Mouse (Mus musculus) kidney, embryonic 15.5 days (tissue): ENCODE measurements around the gene Agr2. TPM values are rescaled to one million over a fixed set of nuclear protein-coding genes. Genes with fewer than 3 reads are reported as not detected.
A peak's percentile ranks its signal among the peaks of the same experiment; 100 is the strongest.

ENCODE experiments used
- ATAC-seq: fragments of 200-750 bp; cut with Nextera tagmentation; replicated peaks from 2 replicates; pipeline ENCODE4 v1.8.0; 2017; ENCODE audit warnings: moderate TSS enrichment; ENCODE audit not compliant: low FRiP score
- H3K27ac ChIP-seq: fragments of 300-500 bp; sonication (generic); 2 replicates; pipeline ENCODE4 v1.5.1; 2015; ENCODE audit warnings: mild to moderate bottlenecking, inconsistent platforms
- H3K27me3 ChIP-seq: fragments of 300-500 bp; sonication (generic); 2 replicates; pipeline ENCODE4 v1.6.1; 2015; ENCODE audit warnings: inconsistent platforms
- H3K36me3 ChIP-seq: fragments of 300-500 bp; sonication (generic); 2 replicates; pipeline ENCODE4 v1.6.1; 2015; ENCODE audit warnings: inconsistent platforms
- H3K4me1 ChIP-seq: fragments of 300-500 bp; sonication (generic); 2 replicates; pipeline ENCODE4 v1.6.1; 2015; ENCODE audit warnings: inconsistent platforms
- H3K4me2 ChIP-seq: fragments of 300-500 bp; sonication (generic); 2 replicates; pipeline ENCODE4 v1.6.1; 2015; ENCODE audit warnings: moderate library complexity, mild to moderate bottlenecking, inconsistent platforms
- H3K4me3 ChIP-seq: fragments of 300-500 bp; sonication (generic); replicated peaks from 2 replicates; pipeline ENCODE4 v1.5.1; 2015; ENCODE audit warnings: mild to moderate bottlenecking, inconsistent platforms
- H3K9ac ChIP-seq: fragments of 300-500 bp; sonication (generic); 2 replicates; pipeline ENCODE4 v1.6.1; 2015; ENCODE audit warnings: mild to moderate bottlenecking, inconsistent platforms
- H3K9me3 ChIP-seq: fragments of 300-500 bp; sonication (generic); replicated peaks from 2 replicates; pipeline ENCODE4 v1.6.1; 2016; ENCODE audit warnings: inconsistent platforms
- WGBS: fragments of 180-500 bp; shearing (Covaris S2); methylation state at CpG from one replicate; pipeline ENCODE4 v1.1.7; 2015; ENCODE audit warnings: mixed read lengths; 5-methylcytosine and 5-hydroxymethylcytosine counted together
- polyA plus RNA-seq: library from polyadenylated mRNA; unstranded; fragments of >200 nt; fragmentation: Nextera tagmentation; extraction: Ambion mirVana; gene quantifications from 2 replicates; pipeline ENCODE4 v1.2.1, GENCODE M21; 2015

Agr2 gene
- 1.4 and 31.8 TPM in 2 replicates for polyA plus RNA-seq

GRCm38 (mm10) chr12:35992711-35993110 lies at the start of gene Agr2:
Gene Agr2, plus strand, starts transcription at chr12:35992907.
- H3K27ac ChIP-seq = no peak within 1 kb of the TSS
- H3K27me3 ChIP-seq = no peaks in the 10 kb centered on the region
- ATAC-seq = peak; percentile 40
- no peaks in the 10 kb centered on the region for H3K36me3 ChIP-seq
- H3K9me3 ChIP-seq = no peaks in the 10 kb centered on the region
- H3K4me3 ChIP-seq = no peak within 1 kb of the TSS
- H3K9ac ChIP-seq = no peak within 1 kb of the TSS
- 49% methylated on average over 9 of the region's 9 CpGs for WGBS
- peak within 1 kb of the TSS; percentile 31 for H3K4me2 ChIP-seq
- H3K4me1 ChIP-seq = peaks cover 15% of the 10 kb centered on the region

GRCm38 (mm10) chr12:35951757-35952156 lies 41.0 kb upstream of the Agr2 start:
- ATAC-seq = no peak
- H3K4me2 ChIP-seq = no peak overlapping the region
- 87% methylated on average over 1 of the region's 1 CpGs for WGBS
- H3K36me3 ChIP-seq = no peaks in the 10 kb centered on the region
- no peak overlapping the region for H3K27ac ChIP-seq
- H3K9ac ChIP-seq = no peak overlapping the region
- no peaks in the 10 kb centered on the region for H3K27me3 ChIP-seq
- no peaks in the 10 kb centered on the region for H3K4me1 ChIP-seq
- H3K9me3 ChIP-seq = no peaks in the 10 kb centered on the region
- no peak overlapping the region for H3K4me3 ChIP-seq

- Histone ChIP-seq H3K27me3 (no peaks in the 10 kb centered on the region), H3K36me3 (no peaks in the 10 kb centered on the region), H3K9ac (no peak overlapping the region), H3K4me2 (no peak overlapping the region), H3K4me3 (no peak overlapping the region), H3K27ac (no peak overlapping the region), H3K4me1 (no peaks in the 10 kb centered on the region), H3K9me3 (no peaks in the 10 kb centered on the region)
- no peak for ATAC-seq
- 78% methylated on average over 2 of the region's 2 CpGs for WGBS
Observed at GRCm38 (mm10) chr12:35957235-35957634, 35.5 kb upstream of the Agr2 start.

- H3K27me3 ChIP-seq = no peaks in the 10 kb centered on the region
- H3K4me1 ChIP-seq = no peaks in the 10 kb centered on the region
- H3K4me2 ChIP-seq = no peak overlapping the region
- H3K9me3 ChIP-seq = no peaks in the 10 kb centered on the region; the same call in 1 of the 2 replicates
- ATAC-seq = 0 out of 2 replicates have a peak, but pooled peaks have one; percentile 36
- H3K27ac ChIP-seq = no peak overlapping the region
- 38% methylated on average over 7 of the region's 7 CpGs for WGBS
- H3K4me3 ChIP-seq = no peak overlapping the region
- no peaks in the 10 kb centered on the region for H3K36me3 ChIP-seq
- H3K9ac ChIP-seq = no peak overlapping the region
Observed at GRCm38 (mm10) chr12:35966098-35966767, 26.5 kb upstream of the Agr2 start.

GRCm38 (mm10) chr12:35966768-35967141 lies 26.0 kb upstream of the Agr2 start:
- Histone ChIP-seq H3K27me3 (no peaks in the 10 kb centered on the region), H3K4me2 (no peak overlapping the region), H3K9me3 (no peaks in the 10 kb centered on the region; the same call in 1 of the 2 replicates), H3K9ac (no peak overlapping the region), H3K4me1 (no peaks in the 10 kb centered on the region), H3K36me3 (no peaks in the 10 kb centered on the region), H3K27ac (no peak overlapping the region), H3K4me3 (no peak overlapping the region)
- ATAC-seq = no peak
- 48% methylated on average over 7 of the region's 7 CpGs for WGBS

- H3K4me1 ChIP-seq = no peaks in the 10 kb centered on the region
- no peak overlapping the region for H3K9ac ChIP-seq
- no peak overlapping the region for H3K27ac ChIP-seq
- ATAC-seq = no peak
- WGBS = 84% methylated on average over 3 of the region's 3 CpGs
- no peaks in the 10 kb centered on the region for H3K36me3 ChIP-seq
- H3K27me3 ChIP-seq = no peaks in the 10 kb centered on the region
- no peaks in the 10 kb centered on the region; the same call in 1 of the 2 replicates for H3K9me3 ChIP-seq
- no peak overlapping the region for H3K4me2 ChIP-seq
- no peak overlapping the region for H3K4me3 ChIP-seq
Observed at GRCm38 (mm10) chr12:35975898-35976297, 16.8 kb upstream of the Agr2 start.

- H3K27ac ChIP-seq = no peak overlapping the region
- ATAC-seq = no peak
- peaks cover 7% of the 10 kb centered on the region for H3K4me1 ChIP-seq
- H3K9ac ChIP-seq = no peak overlapping the region
- WGBS = 35% methylated on average over 6 of the region's 6 CpGs
- H3K4me3 ChIP-seq = no peak overlapping the region
- H3K4me2 ChIP-seq = no peak overlapping the region
- no peaks in the 10 kb centered on the region for H3K36me3 ChIP-seq
- H3K9me3 ChIP-seq = no peaks in the 10 kb centered on the region
- H3K27me3 ChIP-seq = no peaks in the 10 kb centered on the region
Observed at GRCm38 (mm10) chr12:35977633-35978246, 15.0 kb upstream of the Agr2 start.

GRCm38 (mm10) chr12:35979625-35980024 lies 13.1 kb upstream of the Agr2 start:
- H3K4me1 ChIP-seq = peaks cover 7% of the 10 kb centered on the region
- ATAC-seq = no peak
- 82% methylated on average over 5 of the region's 5 CpGs for WGBS
- no peak overlapping the region for H3K9ac ChIP-seq
- no peak overlapping the region for H3K4me3 ChIP-seq
- H3K27me3 ChIP-seq = no peaks in the 10 kb centered on the region
- H3K4me2 ChIP-seq = no peak overlapping the region
- H3K9me3 ChIP-seq = no peaks in the 10 kb centered on the region
- H3K36me3 ChIP-seq = no peaks in the 10 kb centered on the region
- no peak overlapping the region for H3K27ac ChIP-seq

- Histone ChIP-seq H3K4me1 (peaks cover 7% of the 10 kb centered on the region), H3K36me3 (no peaks in the 10 kb centered on the region), H3K9me3 (no peaks in the 10 kb centered on the region), H3K9ac (no peak overlapping the region), H3K27ac (0 out of 2 replicates have a peak overlapping the region, but pooled peaks have one; percentile 41), H3K27me3 (no peaks in the 10 kb centered on the region), H3K4me2 (no peak overlapping the region), H3K4me3 (no peak overlapping the region)
- peak; percentile 96 for ATAC-seq
- 42% methylated on average over 6 of the region's 6 CpGs for WGBS
Observed at GRCm38 (mm10) chr12:35981732-35982360, 10.9 kb upstream of the Agr2 start.

- no peak overlapping the region for H3K9ac ChIP-seq
- no peak overlapping the region for H3K4me2 ChIP-seq
- H3K9me3 ChIP-seq = no peaks in the 10 kb centered on the region
- H3K4me3 ChIP-seq = no peak overlapping the region
- no peaks in the 10 kb centered on the region for H3K27me3 ChIP-seq
- H3K27ac ChIP-seq = no peak overlapping the region
- H3K4me1 ChIP-seq = peaks cover 7% of the 10 kb centered on the region
- ATAC-seq = no peak
- H3K36me3 ChIP-seq = no peaks in the 10 kb centered on the region
- 93% methylated on average over 9 of the region's 9 CpGs for WGBS
Observed at GRCm38 (mm10) chr12:35983472-35983871, 9.2 kb upstream of the Agr2 start.

- no peak for ATAC-seq
- H3K4me1 ChIP-seq = peaks cover 7% of the 10 kb centered on the region
- H3K36me3 ChIP-seq = no peaks in the 10 kb centered on the region
- no peaks in the 10 kb centered on the region for H3K27me3 ChIP-seq
- H3K4me2 ChIP-seq = no peak overlapping the region
- H3K9ac ChIP-seq = no peak overlapping the region
- H3K9me3 ChIP-seq = no peaks in the 10 kb centered on the region
- no peak overlapping the region for H3K4me3 ChIP-seq
- H3K27ac ChIP-seq = no peak overlapping the region
- WGBS = 89% methylated on average over 5 of the region's 5 CpGs
Observed at GRCm38 (mm10) chr12:35984743-35985142, 8.0 kb upstream of the Agr2 start.

- WGBS = 65% methylated on average over 3 of the region's 3 CpGs
- no peak overlapping the region for H3K27ac ChIP-seq
Observed at GRCm38 (mm10) chr12:35993583-35993982, 876 bp downstream of the Agr2 start.

More at GRCm38 (mm10) chr12:35993583-35993982, 876 bp downstream of the Agr2 start:
- Histone ChIP-seq H3K4me3 (no peak overlapping the region), H3K27me3 (no peaks in the 10 kb centered on the region), H3K36me3 (no peaks in the 10 kb centered on the region), H3K9ac (no peak overlapping the region), H3K9me3 (no peaks in the 10 kb centered on the region), H3K4me1 (peaks cover 20% of the 10 kb centered on the region), H3K4me2 (no peak overlapping the region)
- ATAC-seq = no peak
